Mouse (Mus musculus) brain, embryonic 14.5 days (tissue): ENCODE results near the gene Dync1h1.

Experiments used
- CTCF ChIP-seq: fragments of 200-500 bp; IDR thresholded peaks from 2 replicates; pipeline ENCODE4 v1.5.1; 2012; ENCODE audit warnings: inconsistent platforms, mild to moderate bottlenecking, moderate library complexity, borderline replicate concordance; ENCODE audit not compliant: insufficient read depth, insufficient read length; ENCODE audit errors: extremely low read depth
- POLR2A ChIP-seq: fragments of 200-500 bp; IDR thresholded peaks from 2 replicates; pipeline ENCODE4 v1.6.1; 2012; ENCODE audit warnings: mild to moderate bottlenecking, inconsistent platforms, borderline replicate concordance; ENCODE audit not compliant: poor library complexity, insufficient read depth, insufficient read length, severe bottlenecking; ENCODE audit errors: extremely low read depth

GRCm38 (mm10) chr12:110606161-110606560, 4.9 kb downstream of the Dync1h1 start:
- TF ChIP-seq CTCF: no peak
- TF ChIP-seq POLR2A: no peak
